Mouse (Mus musculus): ENCODE results near the gene Rap1b.

Rap1b gene

GRCm38 (mm10) chr10:117767286-117768140, 78.3 kb downstream of the Rap1b start:
- DNase-seq = no peak

DNA sequence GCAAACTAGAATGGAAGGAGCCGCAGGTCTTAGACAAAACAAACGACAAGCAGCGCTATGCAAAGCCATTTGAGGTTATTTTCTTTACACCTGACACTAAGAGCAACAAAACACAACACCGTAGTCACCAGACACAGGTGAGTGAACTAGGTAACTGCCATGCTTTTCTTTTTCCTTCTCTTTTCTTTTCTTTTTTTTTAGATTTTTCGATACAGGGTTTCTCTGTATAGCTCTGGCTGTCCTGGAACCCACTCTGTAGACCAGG, 79.0 kb downstream of the Rap1b start:
- DNase-seq = no peak

DNA sequence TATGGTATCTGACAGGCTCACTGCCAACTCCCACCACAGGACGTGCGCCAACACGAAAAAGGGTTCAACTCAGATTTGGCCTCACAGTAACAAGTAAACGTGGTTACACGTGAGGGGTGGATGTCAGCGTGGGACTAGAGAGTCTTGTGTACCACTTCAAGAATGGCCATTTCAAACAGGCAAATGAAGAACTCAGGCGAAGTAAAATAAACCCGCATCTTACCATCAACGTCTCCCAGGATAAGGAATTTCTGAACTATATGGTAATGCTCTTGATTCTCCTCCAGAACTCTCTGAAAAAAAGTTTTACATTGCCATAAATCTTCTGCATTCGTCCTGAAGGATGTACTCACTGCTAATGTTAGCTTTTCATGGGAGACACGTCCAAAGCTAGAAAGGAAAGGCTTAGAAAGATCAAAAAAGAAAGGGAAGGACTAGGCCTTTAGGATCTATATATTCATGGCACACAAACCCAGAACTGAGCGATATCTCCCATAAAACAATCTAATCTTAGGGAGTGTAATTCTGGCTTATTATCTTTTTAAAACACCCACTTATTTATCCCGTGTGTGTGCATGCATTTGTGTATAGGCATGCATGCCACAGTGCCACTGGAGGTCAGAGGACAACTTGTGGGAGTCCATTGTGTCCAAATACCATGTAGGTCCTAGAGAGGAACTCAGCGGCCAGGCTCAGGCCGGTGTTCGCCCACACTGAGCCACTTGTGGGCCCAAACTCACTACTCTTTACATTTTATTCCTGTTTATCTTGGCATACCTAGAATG, 79.5 kb downstream of the Rap1b start:
- no peak for DNase-seq

DNA sequence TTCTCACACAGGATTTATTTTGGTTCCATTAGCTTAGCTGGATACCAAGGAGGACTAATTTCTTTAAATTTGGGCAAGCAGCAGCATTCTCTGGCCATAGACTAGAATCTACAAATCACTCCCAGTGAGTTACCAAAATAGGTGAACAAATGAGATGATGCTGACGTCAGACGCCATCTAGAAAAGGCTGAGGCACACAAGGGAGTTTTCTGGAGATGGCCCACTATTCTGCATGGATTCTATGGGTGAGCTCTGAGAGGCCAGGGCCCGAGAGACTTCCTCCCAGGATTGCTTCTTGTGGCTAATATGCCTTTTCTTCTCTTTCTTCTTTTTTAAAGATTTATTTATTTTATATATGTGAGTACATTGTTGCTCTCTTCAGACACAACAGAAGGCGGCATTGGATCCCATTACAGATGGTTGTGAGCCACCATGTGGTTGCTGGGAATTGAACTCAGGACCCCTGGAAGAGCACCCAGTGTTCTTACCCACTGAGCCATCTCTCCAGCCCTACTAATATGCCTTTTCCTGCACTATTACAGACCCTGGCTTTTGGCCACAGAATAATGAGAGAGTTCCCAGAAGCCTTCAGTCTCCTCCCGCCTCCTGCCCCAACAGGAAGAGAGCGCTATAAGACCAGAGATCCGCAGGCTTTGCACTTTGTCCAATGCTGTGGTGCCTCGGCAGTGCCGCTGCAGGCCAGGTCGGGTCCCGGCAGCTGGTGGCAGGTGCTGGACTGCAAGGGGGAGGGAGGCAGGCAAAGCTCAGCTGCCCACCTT, 80.5 kb downstream of the Rap1b start:
- DNase-seq = no peak

GRCm38 (mm10) chr10:117764598-117764997, 81.2 kb downstream of the Rap1b start:
- no peak for DNase-seq
